Comparison of ENCODE assay signal across 49 mouse cellular contexts in the genomic region with DNA sequence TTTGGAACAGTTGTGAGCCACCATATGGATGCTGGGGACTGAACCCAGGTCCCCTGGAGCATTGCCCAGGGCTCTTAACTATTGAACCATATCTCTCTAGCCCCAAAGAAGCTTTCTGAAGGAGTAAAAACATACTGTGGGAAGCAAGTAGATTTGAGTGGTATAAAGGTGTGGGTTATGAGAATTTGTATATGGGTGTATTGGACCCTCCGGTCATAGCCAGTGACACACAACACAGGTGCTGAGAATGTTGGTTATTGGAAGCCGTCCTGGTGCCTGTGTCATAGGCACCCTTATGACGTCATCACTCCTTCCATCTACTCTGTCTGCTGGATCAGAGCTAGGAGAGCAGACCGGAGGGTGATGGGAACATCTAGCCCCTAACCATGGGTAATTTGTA. TPM values are rescaled to one million over a fixed set of nuclear protein-coding genes. Genes with fewer than 3 reads are reported as not detected.
"Had no signal": no experiment of that assay in that cellular context is flagged by ENCODE, and none has a peak within 500 bp of the region (broad histone marks: within the 10 kb centered on the region; RNA-seq: fewer than 3 reads in every experiment).

A gene (plus strand): TSS at position 301 of the 400 bp plus-strand sequence.

- H3K4me1 ChIP-seq: hindbrain, embryonic 10.5 days; hindbrain, embryonic 12.5 days; hindbrain, embryonic 13.5 days; hindbrain, embryonic 15.5 days; intestine, embryonic 15.5 days; kidney, embryonic 15.5 days had no signal

- H3K27ac ChIP-seq: heart, embryonic 10.5 days; heart, embryonic 13.5 days; heart, embryonic 15.5 days; hindbrain, embryonic 10.5 days; hindbrain, embryonic 12.5 days; hindbrain, embryonic 13.5 days; hindbrain, embryonic 14.5 days; hindbrain, embryonic 15.5 days; hindbrain, postnatal 0 days; intestine, embryonic 15.5 days; kidney, embryonic 15.5 days; kidney, postnatal 0 days; layer of hippocampus, adult 2 months had no signal

- ATAC-seq: hindbrain, embryonic 16.5 days; hindbrain, postnatal 0 days; inflammation-experienced regulatory T-cells, adult 6 months; intestine, embryonic 15.5 days; intestine, embryonic 16.5 days; intestine, postnatal 0 days had no signal

- H3K27me3 ChIP-seq: heart, embryonic 15.5 days; hindbrain, embryonic 12.5 days; hindbrain, embryonic 13.5 days; hindbrain, embryonic 15.5 days; intestine, embryonic 15.5 days; kidney, embryonic 15.5 days had no signal

- H3K4me2 ChIP-seq: heart, embryonic 11.5 days; heart, embryonic 15.5 days; hindbrain, embryonic 12.5 days; hindbrain, embryonic 13.5 days; hindbrain, embryonic 14.5 days; hindbrain, embryonic 15.5 days; intestine, embryonic 15.5 days; kidney, embryonic 15.5 days had no signal

- H3K36me3 ChIP-seq: heart, embryonic 10.5 days; heart, embryonic 12.5 days; heart, embryonic 13.5 days; heart, embryonic 15.5 days; hindbrain, embryonic 10.5 days; hindbrain, embryonic 12.5 days; hindbrain, embryonic 13.5 days; hindbrain, embryonic 15.5 days; intestine, embryonic 15.5 days; kidney, embryonic 15.5 days had no signal

- H3K4me3 ChIP-seq: heart, embryonic 10.5 days; heart, embryonic 12.5 days; heart, embryonic 13.5 days; heart, embryonic 15.5 days; hindbrain, embryonic 10.5 days; hindbrain, embryonic 12.5 days; hindbrain, embryonic 13.5 days; hindbrain, embryonic 15.5 days; intestine, embryonic 15.5 days; kidney, embryonic 15.5 days; layer of hippocampus, adult 2 months had no signal

- H3K9me3 ChIP-seq: heart, embryonic 10.5 days; heart, embryonic 12.5 days; heart, embryonic 13.5 days; heart, embryonic 15.5 days; hindbrain, embryonic 10.5 days; hindbrain, embryonic 12.5 days; hindbrain, embryonic 13.5 days; hindbrain, embryonic 15.5 days; intestine, embryonic 15.5 days; kidney, embryonic 15.5 days had no signal

- H3K9ac ChIP-seq: heart, embryonic 12.5 days; heart, embryonic 13.5 days; heart, embryonic 15.5 days; hindbrain, embryonic 12.5 days; hindbrain, embryonic 13.5 days; hindbrain, embryonic 14.5 days; hindbrain, embryonic 15.5 days; intestine, embryonic 15.5 days; kidney, embryonic 15.5 days had no signal

- DNase-seq: heart, postnatal 10 days; heart, postnatal 14 days; heart, postnatal 36 days; heart, postnatal 4 days; kidney, adult 11 months; kidney, adult 18-20 months; kidney, adult 2 months; kidney, adult 8-10 months; kidney, adult 9 months; kidney, postnatal 10 days; kidney, postnatal 14 days; kidney, postnatal 25 days; kidney, postnatal 36 days; kidney, postnatal 4 days; layer of hippocampus, adult 9-11 months; layer of hippocampus, postnatal 36 days had no signal

RNA-seq across cellular contexts. Expression of the gene that starts here (rescaled TPM):
- total RNA-seq: heart, postnatal 10 days; heart, postnatal 14 days; heart, postnatal 25 days; heart, postnatal 36 days; heart, postnatal 4 days; hematopoietic stem cell, adult 5-6 weeks; hindbrain, postnatal 0 days; layer of hippocampus, adult 18-20 months; layer of hippocampus, adult 2 months; layer of hippocampus, adult 8-10 months; layer of hippocampus, postnatal 25 days; layer of hippocampus, postnatal 36 days; left cerebral cortex, adult 18-20 months had no signal
- polyA plus RNA-seq: heart, embryonic 10.5 days; heart, embryonic 11.5 days; heart, embryonic 12.5 days; heart, embryonic 13.5 days; heart, embryonic 14.5 days; heart, embryonic 15.5 days; heart, embryonic 16.5 days; heart, postnatal 0 days; hindbrain, embryonic 10.5 days; hindbrain, embryonic 11.5 days; hindbrain, embryonic 12.5 days; hindbrain, embryonic 13.5 days; hindbrain, embryonic 14.5 days; hindbrain, embryonic 15.5 days; hindbrain, embryonic 16.5 days; hindbrain, postnatal 0 days; inflammation-experienced regulatory T-cells, adult 6 months; intestine, embryonic 14.5 days; intestine, embryonic 15.5 days; intestine, embryonic 16.5 days; intestine, postnatal 0 days; kidney, embryonic 14.5 days; kidney, embryonic 15.5 days; kidney, embryonic 16.5 days; kidney, postnatal 0 days; large intestine, adult 2 months had no signal
